Mouse (Mus musculus) forebrain, embryonic 10.5 days (tissue): ENCODE data around the gene Olfr223. TPM values are rescaled to one million over a fixed set of nuclear protein-coding genes. Genes with fewer than 3 reads are reported as not detected.

Experiments
- DNase-seq: peaks from one replicate; pipeline ENCODE4 v3.0.0-alpha.2; 2017; ENCODE audit warnings: low spot score; ENCODE audit errors: extremely low spot score
- H3K27ac ChIP-seq: fragments of 300-500 bp; sonication (generic); 2 replicates; pipeline ENCODE4 v1.5.1; 2016; ENCODE audit warnings: mild to moderate bottlenecking
- H3K27me3 ChIP-seq: fragments of 300-500 bp; sonication (generic); 2 replicates; pipeline ENCODE4 v1.6.1; 2016; ENCODE audit warnings: mild to moderate bottlenecking; ENCODE audit not compliant: poor library complexity, severe bottlenecking
- H3K36me3 ChIP-seq: fragments of 300-500 bp; sonication (generic); replicated peaks from 2 replicates; pipeline ENCODE4 v1.6.1; 2016; ENCODE audit warnings: mild to moderate bottlenecking, moderate library complexity
- H3K4me1 ChIP-seq: fragments of 300-500 bp; sonication (generic); 2 replicates; pipeline ENCODE4 v1.6.1; 2016
- H3K4me3 ChIP-seq: fragments of 300-500 bp; sonication (generic); 2 replicates; pipeline ENCODE4 v1.5.1; 2016; ENCODE audit warnings: mild to moderate bottlenecking, moderate library complexity
- H3K9me3 ChIP-seq: fragments of 300-500 bp; sonication (generic); 2 replicates; pipeline ENCODE4 v1.6.1; 2016; ENCODE audit warnings: mild to moderate bottlenecking, moderate library complexity
- WGBS: fragments of 180-500 bp; shearing (Covaris S2); methylation state at CpG from one replicate; pipeline ENCODE4 v1.1.7; 2016; 5-methylcytosine and 5-hydroxymethylcytosine counted together
- polyA plus RNA-seq: library from polyadenylated mRNA; unstranded; fragments of >200 nt; fragmentation: Nextera tagmentation; extraction: Ambion mirVana; gene quantifications from 2 replicates; pipeline ENCODE4 v1.2.1, GENCODE M21; 2016

The Olfr223 gene
- polyA plus RNA-seq, 1 experiment from 2014 or later: not detected

- no peaks in the 10 kb centered on the region for H3K36me3 ChIP-seq
- WGBS: 66% methylated on average over 9 of the region's 9 CpGs
- peaks cover 6% of the 10 kb centered on the region; the same call in 1 of the 2 replicates for H3K27me3 ChIP-seq
- no peak overlapping the region for H3K27ac ChIP-seq
- no peaks in the 10 kb centered on the region for H3K4me1 ChIP-seq
- no peak overlapping the region for H3K4me3 ChIP-seq
- H3K9me3 ChIP-seq: no peaks in the 10 kb centered on the region
- DNase-seq: no peak
Measured at GRCm38 (mm10) chr11:59575726-59576125, 17.4 kb downstream of the Olfr223 start.

DNA sequence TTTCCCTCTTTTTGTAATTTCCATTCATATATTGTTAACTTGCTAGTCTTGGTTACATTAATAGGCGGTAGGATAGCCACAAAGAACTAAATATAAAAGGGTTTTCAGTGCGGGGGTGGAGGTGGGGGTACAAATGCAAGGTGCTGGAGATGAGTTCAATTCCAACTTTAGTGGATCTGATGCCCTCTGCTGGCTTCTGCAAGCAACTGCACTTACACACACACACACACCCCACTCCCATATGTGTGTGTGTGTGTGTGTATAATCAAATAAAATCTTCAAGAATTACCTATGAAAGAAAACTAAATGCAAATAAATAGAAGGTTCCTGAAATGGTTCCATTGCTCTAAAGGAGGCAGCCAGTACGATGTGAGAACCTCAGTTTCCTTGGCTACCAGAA is 23.8 kb downstream of the Olfr223 start:
- Histone ChIP-seq H3K27ac (no peak overlapping the region), H3K9me3 (no peaks in the 10 kb centered on the region), H3K36me3 (no peaks in the 10 kb centered on the region), H3K4me3 (no peak overlapping the region), H3K27me3 (peaks cover 6% of the 10 kb centered on the region; the same call in 1 of the 2 replicates), H3K4me1 (no peaks in the 10 kb centered on the region)
- DNase-seq: no peak
- 66% methylated on average over 3 of the region's 3 CpGs for WGBS

GRCm38 (mm10) chr11:59562837-59563236 is 30.3 kb downstream of the Olfr223 start:
- DNase-seq: no peak
- Histone ChIP-seq H3K4me1 (no peaks in the 10 kb centered on the region), H3K36me3 (no peaks in the 10 kb centered on the region), H3K27ac (no peak overlapping the region), H3K27me3 (no peaks in the 10 kb centered on the region), H3K4me3 (no peak overlapping the region), H3K9me3 (no peaks in the 10 kb centered on the region)
- WGBS: 82% methylated on average over 9 of the region's 9 CpGs

DNA sequence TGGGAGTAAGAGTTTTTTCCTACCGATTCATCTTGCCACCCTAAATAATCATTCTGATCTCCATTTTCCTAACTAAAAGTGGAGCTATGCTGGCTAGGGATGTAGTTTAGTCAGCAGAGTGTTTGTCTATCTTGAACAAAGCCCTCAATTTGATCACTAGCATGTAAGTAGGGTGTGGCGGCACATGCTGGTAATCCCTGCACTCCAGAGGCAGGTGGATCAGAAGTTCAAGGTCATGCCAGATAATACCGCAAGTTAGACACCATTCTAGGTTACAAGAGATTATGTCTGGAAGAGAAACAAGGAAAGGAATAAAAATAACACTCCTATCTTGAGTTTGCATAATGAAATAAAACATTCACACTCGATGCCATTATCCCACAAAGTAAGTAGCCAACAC is 30.8 kb downstream of the Olfr223 start:
- Histone ChIP-seq H3K27ac (no peak overlapping the region), H3K4me3 (no peak overlapping the region), H3K27me3 (no peaks in the 10 kb centered on the region), H3K4me1 (no peaks in the 10 kb centered on the region), H3K9me3 (no peaks in the 10 kb centered on the region), H3K36me3 (no peaks in the 10 kb centered on the region)
- WGBS: 91% methylated on average over 4 of the region's 4 CpGs
- no peak for DNase-seq

- no peaks in the 10 kb centered on the region for H3K9me3 ChIP-seq
- no peak overlapping the region for H3K4me3 ChIP-seq
- H3K4me1 ChIP-seq: no peaks in the 10 kb centered on the region
- H3K27me3 ChIP-seq: no peaks in the 10 kb centered on the region
- 72% methylated on average over 3 of the region's 3 CpGs for WGBS
- H3K36me3 ChIP-seq: no peaks in the 10 kb centered on the region
- H3K27ac ChIP-seq: no peak overlapping the region
- no peak for DNase-seq
Measured at GRCm38 (mm10) chr11:59560906-59561305, 32.2 kb downstream of the Olfr223 start.

GRCm38 (mm10) chr11:59554535-59554934 is 38.6 kb downstream of the Olfr223 start:
- Histone ChIP-seq H3K4me3 (no peak overlapping the region), H3K4me1 (no peaks in the 10 kb centered on the region)

DNA sequence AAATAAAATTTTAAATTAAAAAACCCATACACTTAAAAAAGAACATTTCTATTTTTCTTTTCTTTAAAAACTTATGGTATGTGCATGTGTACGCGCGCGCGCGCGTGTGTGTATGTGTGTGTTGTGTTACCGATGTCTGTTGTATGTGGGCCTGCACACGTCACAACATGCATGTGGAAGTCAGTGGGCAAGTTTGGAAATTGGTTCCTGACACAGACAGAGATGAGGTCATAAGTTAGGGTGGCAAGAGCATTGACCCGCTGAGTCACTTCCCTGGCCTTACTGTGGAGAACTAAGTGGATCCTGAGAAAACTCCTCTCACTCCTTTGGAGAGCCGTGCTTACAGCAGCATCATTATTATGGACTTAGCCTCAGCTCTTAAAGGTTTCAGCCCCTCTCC is 39.0 kb downstream of the Olfr223 start:
- DNase-seq: no peak
- H3K9me3 ChIP-seq: no peaks in the 10 kb centered on the region
- H3K36me3 ChIP-seq: no peaks in the 10 kb centered on the region
- H3K27me3 ChIP-seq: no peaks in the 10 kb centered on the region
- H3K4me3 ChIP-seq: no peak overlapping the region
- WGBS: 94% methylated on average over 11 of the region's 11 CpGs
- no peak overlapping the region for H3K27ac ChIP-seq
- no peaks in the 10 kb centered on the region for H3K4me1 ChIP-seq

More at GRCm38 (mm10) chr11:59554535-59554934, 38.6 kb downstream of the Olfr223 start:
- Histone ChIP-seq H3K9me3 (no peaks in the 10 kb centered on the region), H3K27me3 (no peaks in the 10 kb centered on the region), H3K36me3 (no peaks in the 10 kb centered on the region), H3K27ac (no peak overlapping the region)
- WGBS: 81% methylated on average over 8 of the region's 8 CpGs
- DNase-seq: no peak

DNA sequence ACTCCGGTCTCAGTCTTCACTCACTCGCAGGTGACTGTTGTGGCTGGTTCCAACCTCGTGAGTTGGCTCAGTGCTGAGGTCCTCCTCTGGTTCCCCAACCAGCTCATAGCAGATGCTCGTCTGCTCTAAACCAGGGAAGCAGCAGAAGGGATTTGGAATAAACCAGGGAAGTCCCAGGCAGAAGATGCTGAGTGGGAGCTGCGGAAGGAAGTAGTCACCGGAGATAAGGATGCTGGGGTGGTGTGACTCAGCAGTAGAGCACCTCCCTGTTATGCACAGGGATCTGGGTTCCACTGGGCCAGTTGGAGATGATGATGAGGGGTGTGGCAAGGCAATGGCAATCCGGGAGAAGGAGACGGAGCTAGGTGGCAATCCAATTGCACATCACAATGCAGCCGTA is 49.1 kb downstream of the Olfr223 start:
- no peak overlapping the region for H3K4me3 ChIP-seq
- H3K27me3 ChIP-seq: no peaks in the 10 kb centered on the region
- peaks cover 4% of the 10 kb centered on the region for H3K4me1 ChIP-seq
- no peak overlapping the region for H3K27ac ChIP-seq
- no peak for DNase-seq
- no peaks in the 10 kb centered on the region for H3K9me3 ChIP-seq
- no peaks in the 10 kb centered on the region for H3K36me3 ChIP-seq
- 88% methylated on average over 9 of the region's 9 CpGs for WGBS

DNA sequence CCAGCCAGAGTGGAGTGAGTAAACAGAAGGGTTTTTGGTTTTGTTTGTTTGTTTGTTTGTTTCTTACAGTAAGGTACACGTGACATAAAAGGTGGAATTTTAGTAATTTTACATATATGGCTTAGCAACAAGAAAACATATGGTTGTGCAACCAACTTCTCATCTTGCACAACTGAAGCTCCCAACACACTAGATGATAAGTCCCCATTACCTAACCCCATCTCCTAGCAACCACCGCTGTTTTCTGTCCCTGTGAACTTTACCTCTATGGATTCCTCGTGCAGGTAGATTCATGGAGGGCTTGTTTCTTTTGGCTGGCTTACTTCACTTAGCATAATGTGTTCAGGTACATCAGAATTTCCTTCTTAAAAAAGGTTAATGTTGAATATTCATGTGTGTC is 49.7 kb downstream of the Olfr223 start:
- no peaks in the 10 kb centered on the region for H3K9me3 ChIP-seq
- WGBS: 86% methylated on average over 3 of the region's 3 CpGs
- peaks cover 7% of the 10 kb centered on the region for H3K4me1 ChIP-seq
- no peak overlapping the region for H3K27ac ChIP-seq
- no peak overlapping the region for H3K4me3 ChIP-seq
- no peaks in the 10 kb centered on the region for H3K27me3 ChIP-seq
- no peak for DNase-seq
- no peaks in the 10 kb centered on the region for H3K36me3 ChIP-seq

DNA sequence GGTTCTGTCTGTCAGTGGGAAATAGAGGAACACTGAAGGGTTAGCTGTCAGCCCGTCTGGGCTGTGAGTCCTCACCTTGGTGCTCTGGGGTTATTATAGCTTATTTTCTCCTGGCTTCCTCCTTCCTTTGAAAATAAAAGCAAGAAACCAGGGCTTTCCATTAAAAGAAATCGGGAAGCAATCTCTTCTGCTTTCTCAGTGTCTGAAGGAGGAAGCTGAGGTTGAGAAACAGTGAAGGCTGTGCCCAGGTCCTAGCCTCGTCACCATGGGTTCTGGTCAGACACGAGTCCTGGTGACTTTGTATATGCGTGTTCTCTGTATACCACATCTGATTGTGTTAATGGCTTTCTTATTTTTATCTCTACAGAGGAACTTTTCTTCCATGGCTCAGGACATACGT is 50.6 kb downstream of the Olfr223 start:
- Histone ChIP-seq H3K27me3 (no peaks in the 10 kb centered on the region), H3K4me3 (no peak overlapping the region), H3K36me3 (no peaks in the 10 kb centered on the region), H3K9me3 (no peaks in the 10 kb centered on the region), H3K27ac (no peak overlapping the region), H3K4me1 (peaks cover 9% of the 10 kb centered on the region)
- WGBS: 85% methylated on average over 6 of the region's 6 CpGs
- no peak for DNase-seq

DNA sequence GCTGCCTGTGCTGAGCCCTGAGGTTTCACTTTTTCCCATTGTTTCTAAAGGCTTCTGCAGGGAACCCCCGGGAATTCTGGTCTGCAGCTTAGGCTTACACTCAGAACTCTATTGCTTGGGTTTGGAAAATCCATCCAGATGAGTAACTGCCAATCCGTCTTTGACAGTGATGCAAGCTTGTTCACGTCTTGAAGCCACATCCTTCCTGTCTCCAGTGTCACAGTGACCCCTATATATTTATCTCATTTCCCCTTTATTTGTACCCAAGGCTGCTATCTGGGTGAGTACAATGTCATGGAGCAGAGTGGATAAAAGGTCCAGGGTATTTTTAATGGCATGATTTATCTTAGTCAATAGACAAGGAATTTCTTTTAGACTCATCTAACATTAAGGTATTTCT is 51.8 kb downstream of the Olfr223 start, which contains the start of gene Nlrp3:
TSS of gene Nlrp3 (plus strand) at position 245 of the 400 bp plus-strand sequence.
- H3K9me3 ChIP-seq: 0 out of 2 replicates have a peak, but pooled peaks cover 2% of the 10 kb centered on the region
- WGBS: 44% methylated on average over 3 of the region's 3 CpGs
- DNase-seq: no peak
- H3K4me3 ChIP-seq: no peak within 1 kb of the TSS
- H3K36me3 ChIP-seq: no peaks in the 10 kb centered on the region
- H3K27ac ChIP-seq: no peak within 1 kb of the TSS
- no peaks in the 10 kb centered on the region for H3K27me3 ChIP-seq
- H3K4me1 ChIP-seq: peaks cover 9% of the 10 kb centered on the region

- H3K9me3 ChIP-seq: 0 out of 2 replicates have a peak, but pooled peaks cover 2% of the 10 kb centered on the region
- no peaks in the 10 kb centered on the region for H3K27me3 ChIP-seq
- H3K36me3 ChIP-seq: no peaks in the 10 kb centered on the region
- H3K27ac ChIP-seq: no peak overlapping the region
- WGBS: 88% methylated on average over 3 of the region's 3 CpGs
- DNase-seq: no peak
- peaks cover 9% of the 10 kb centered on the region for H3K4me1 ChIP-seq
- no peak overlapping the region for H3K4me3 ChIP-seq
Measured at GRCm38 (mm10) chr11:59540123-59540522, 53.0 kb downstream of the Olfr223 start.
